Mouse (Mus musculus) hindbrain, embryonic 13.5 days (tissue): ENCODE measurements around the gene Sec31a. TPM values are rescaled to one million over a fixed set of nuclear protein-coding genes. Genes with fewer than 3 reads are reported as not detected.

Source experiments
- ATAC-seq: fragments of 200-750 bp; cut with Nextera tagmentation; 2 replicates; pipeline ENCODE4 v1.8.0; 2017; ENCODE audit warnings: moderate TSS enrichment; ENCODE audit not compliant: low FRiP score
- H3K27ac ChIP-seq: fragments of 300-500 bp; sonication (generic); 2 replicates; pipeline ENCODE4 v1.5.1; 2015; ENCODE audit warnings: inconsistent platforms, mild to moderate bottlenecking, moderate library complexity
- H3K27me3 ChIP-seq: fragments of 300-500 bp; sonication (generic); 2 replicates; pipeline ENCODE4 v1.6.1; 2015; ENCODE audit warnings: mild to moderate bottlenecking, inconsistent platforms
- H3K36me3 ChIP-seq: fragments of 300-500 bp; sonication (generic); 2 replicates; pipeline ENCODE4 v1.6.1; 2015; ENCODE audit warnings: mild to moderate bottlenecking, inconsistent platforms
- H3K4me1 ChIP-seq: fragments of 300-500 bp; sonication (generic); replicated peaks from 2 replicates; pipeline ENCODE4 v1.6.1; 2015; ENCODE audit warnings: inconsistent platforms
- H3K4me2 ChIP-seq: fragments of 300-500 bp; sonication (generic); 2 replicates; pipeline ENCODE4 v1.6.1; 2015; ENCODE audit warnings: inconsistent platforms, mild to moderate bottlenecking, moderate library complexity
- H3K4me3 ChIP-seq: fragments of 300-500 bp; sonication (generic); 2 replicates; pipeline ENCODE4 v1.5.1; 2015; ENCODE audit warnings: mild to moderate bottlenecking, inconsistent platforms
- H3K9ac ChIP-seq: fragments of 300-500 bp; sonication (generic); 2 replicates; pipeline ENCODE4 v1.6.1; 2015; ENCODE audit warnings: mild to moderate bottlenecking, inconsistent platforms
- H3K9me3 ChIP-seq: fragments of 300-500 bp; sonication (generic); 2 replicates; pipeline ENCODE4 v1.6.1; 2016; ENCODE audit warnings: inconsistent platforms
- WGBS: fragments of 180-500 bp; shearing (Covaris S2); methylation state at CpG from one replicate; pipeline ENCODE4 v1.1.7; 2015; 5-methylcytosine and 5-hydroxymethylcytosine counted together
- polyA plus RNA-seq: library from polyadenylated mRNA; unstranded; fragments of >200 nt; fragmentation: Nextera tagmentation; extraction: Ambion mirVana; gene quantifications from 2 replicates; pipeline ENCODE4 v1.2.1, GENCODE M21; 2015

The Sec31a gene
- polyA plus RNA-seq, 1 experiment from 2014 or later, result 95.9 TPM

DNA sequence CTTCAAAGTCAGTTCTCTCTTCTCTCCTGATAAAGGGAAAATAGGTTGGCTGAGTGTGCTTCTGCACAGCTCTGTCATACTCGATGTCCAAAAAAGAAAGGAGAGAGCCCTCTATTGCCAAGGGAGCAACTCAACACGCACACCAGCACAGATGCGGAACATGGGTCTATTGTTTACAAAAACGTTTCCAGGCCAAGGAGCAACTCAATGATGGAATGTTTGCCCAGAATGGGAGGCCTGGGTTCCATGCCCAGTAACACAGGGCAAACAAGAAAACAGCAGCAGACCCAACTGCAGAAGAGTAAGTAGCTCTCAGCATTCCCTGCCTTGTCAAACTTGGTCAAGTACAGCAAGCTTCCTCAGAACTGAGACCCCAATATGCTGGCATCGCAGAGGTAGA, 47.5 kb downstream of the Sec31a start:
- ATAC-seq, result no peak
- Histone ChIP-seq H3K9ac (no peak overlapping the region), H3K9me3 (no peaks in the 10 kb centered on the region), H3K4me2 (no peak overlapping the region), H3K4me3 (no peak overlapping the region), H3K4me1 (no peaks in the 10 kb centered on the region), H3K27me3 (no peaks in the 10 kb centered on the region), H3K36me3 (peaks cover 84% of the 10 kb centered on the region), H3K27ac (no peak overlapping the region)
- 72% methylated on average over 5 of the region's 5 CpGs for WGBS

DNA sequence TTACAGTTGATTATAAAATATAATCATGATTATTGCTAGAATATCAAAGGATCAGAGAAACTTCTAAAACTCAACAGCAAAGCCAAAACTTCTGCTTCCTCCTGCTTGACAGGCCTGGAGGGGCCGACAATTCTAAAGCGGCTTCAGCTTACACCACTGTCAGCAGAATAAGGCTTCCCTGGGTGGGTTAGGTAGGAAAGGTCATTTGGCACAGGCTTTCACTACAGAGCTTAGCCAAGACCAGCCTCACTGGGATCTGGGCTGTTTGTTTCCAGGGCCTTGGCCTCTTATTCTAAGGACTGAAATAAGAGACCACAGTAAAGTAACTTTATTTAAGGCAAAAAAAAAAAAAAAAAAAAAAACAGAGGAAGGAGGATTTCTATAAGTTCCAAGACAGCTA, 49.0 kb downstream of the Sec31a start:
- H3K4me3 ChIP-seq, result no peak overlapping the region
- peaks cover 86% of the 10 kb centered on the region for H3K36me3 ChIP-seq
- 92% methylated on average over 2 of the region's 2 CpGs for WGBS
- H3K4me2 ChIP-seq, result no peak overlapping the region
- no peaks in the 10 kb centered on the region for H3K9me3 ChIP-seq
- H3K4me1 ChIP-seq, result no peaks in the 10 kb centered on the region
- no peaks in the 10 kb centered on the region for H3K27me3 ChIP-seq
- no peak for ATAC-seq
- no peak overlapping the region for H3K27ac ChIP-seq
- H3K9ac ChIP-seq, result no peak overlapping the region

DNA sequence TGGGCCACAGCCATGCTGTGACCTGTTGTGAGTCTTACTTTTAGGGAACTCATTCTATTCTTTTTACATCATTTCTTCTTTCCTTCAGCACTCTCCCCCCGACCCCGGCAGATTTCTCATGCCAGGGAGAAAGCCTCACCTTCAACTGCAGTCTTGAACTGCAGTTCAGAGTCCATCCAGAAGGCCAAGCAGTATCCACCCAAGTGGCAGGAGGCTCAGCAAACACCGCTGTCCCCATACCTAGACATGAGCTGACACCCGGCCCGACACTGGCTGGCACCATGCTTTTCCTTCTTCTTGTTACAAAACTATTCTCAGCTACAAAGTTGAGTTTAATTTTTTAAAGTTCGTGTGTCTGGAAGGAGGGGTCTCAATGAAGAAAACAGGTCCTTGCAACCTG, 55.7 kb downstream of the Sec31a start:
- ATAC-seq, result no peak
- H3K27me3 ChIP-seq, result no peaks in the 10 kb centered on the region
- no peak overlapping the region for H3K27ac ChIP-seq
- no peaks in the 10 kb centered on the region for H3K9me3 ChIP-seq
- peaks cover 8% of the 10 kb centered on the region for H3K4me1 ChIP-seq
- H3K36me3 ChIP-seq, result peaks cover 52% of the 10 kb centered on the region
- H3K4me2 ChIP-seq, result no peak overlapping the region
- H3K4me3 ChIP-seq, result no peak overlapping the region
- 91% methylated on average over 6 of the region's 6 CpGs for WGBS
- H3K9ac ChIP-seq, result no peak overlapping the region

DNA sequence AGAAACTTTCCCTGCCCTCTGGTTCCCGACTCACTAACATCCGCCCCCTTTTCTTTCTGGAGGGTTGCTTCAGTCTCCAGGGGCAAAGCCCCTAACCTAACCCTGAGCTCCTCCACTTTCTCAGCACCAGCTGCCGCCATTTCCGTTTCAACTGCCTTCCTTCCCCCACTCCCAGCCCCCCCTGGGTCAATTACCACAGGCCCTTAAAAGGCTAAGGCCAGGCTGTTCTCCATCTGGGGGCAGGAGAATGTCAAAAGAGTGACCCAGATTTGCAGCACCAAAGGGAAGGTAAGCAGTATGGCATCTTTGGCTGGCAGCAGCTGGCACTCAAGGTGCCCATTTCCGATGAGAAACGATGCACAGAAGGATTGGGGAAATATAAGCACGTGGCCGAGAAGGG, 57.7 kb downstream of the Sec31a start:
- Histone ChIP-seq H3K27ac (no peak overlapping the region), H3K4me2 (no peak overlapping the region), H3K4me1 (peaks cover 10% of the 10 kb centered on the region), H3K27me3 (no peaks in the 10 kb centered on the region), H3K4me3 (no peak overlapping the region), H3K36me3 (peaks cover 33% of the 10 kb centered on the region), H3K9me3 (no peaks in the 10 kb centered on the region), H3K9ac (no peak overlapping the region)
- WGBS, result 47% methylated on average over 8 of the region's 8 CpGs
- no peak for ATAC-seq

DNA sequence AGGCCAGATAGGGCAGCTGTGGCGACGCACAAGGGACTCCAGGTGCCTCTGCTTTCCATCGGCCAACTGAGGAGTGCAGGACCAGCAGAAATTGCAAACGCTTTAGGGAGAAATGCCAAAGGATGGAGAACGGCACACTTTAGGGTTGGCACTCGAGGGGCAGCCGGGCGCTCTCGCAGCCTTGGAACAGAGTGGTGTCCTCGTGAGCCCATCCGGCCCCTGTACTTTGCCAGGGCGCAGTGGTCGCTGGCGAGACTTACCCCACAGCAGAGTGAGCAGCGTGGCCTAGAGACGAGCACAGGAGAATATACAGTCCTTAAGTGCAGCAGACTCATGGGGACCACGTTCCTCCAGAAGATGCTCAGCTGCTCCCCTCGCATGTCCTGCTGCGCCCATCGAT, 61.4 kb downstream of the Sec31a start:
- WGBS, result 94% methylated on average over 20 of the region's 20 CpGs
- Histone ChIP-seq H3K4me3 (no peak overlapping the region), H3K9me3 (no peaks in the 10 kb centered on the region), H3K4me1 (peaks cover 22% of the 10 kb centered on the region), H3K36me3 (no peaks in the 10 kb centered on the region), H3K27me3 (no peaks in the 10 kb centered on the region), H3K9ac (no peak overlapping the region), H3K4me2 (no peak overlapping the region), H3K27ac (no peak overlapping the region)
- no peak for ATAC-seq

DNA sequence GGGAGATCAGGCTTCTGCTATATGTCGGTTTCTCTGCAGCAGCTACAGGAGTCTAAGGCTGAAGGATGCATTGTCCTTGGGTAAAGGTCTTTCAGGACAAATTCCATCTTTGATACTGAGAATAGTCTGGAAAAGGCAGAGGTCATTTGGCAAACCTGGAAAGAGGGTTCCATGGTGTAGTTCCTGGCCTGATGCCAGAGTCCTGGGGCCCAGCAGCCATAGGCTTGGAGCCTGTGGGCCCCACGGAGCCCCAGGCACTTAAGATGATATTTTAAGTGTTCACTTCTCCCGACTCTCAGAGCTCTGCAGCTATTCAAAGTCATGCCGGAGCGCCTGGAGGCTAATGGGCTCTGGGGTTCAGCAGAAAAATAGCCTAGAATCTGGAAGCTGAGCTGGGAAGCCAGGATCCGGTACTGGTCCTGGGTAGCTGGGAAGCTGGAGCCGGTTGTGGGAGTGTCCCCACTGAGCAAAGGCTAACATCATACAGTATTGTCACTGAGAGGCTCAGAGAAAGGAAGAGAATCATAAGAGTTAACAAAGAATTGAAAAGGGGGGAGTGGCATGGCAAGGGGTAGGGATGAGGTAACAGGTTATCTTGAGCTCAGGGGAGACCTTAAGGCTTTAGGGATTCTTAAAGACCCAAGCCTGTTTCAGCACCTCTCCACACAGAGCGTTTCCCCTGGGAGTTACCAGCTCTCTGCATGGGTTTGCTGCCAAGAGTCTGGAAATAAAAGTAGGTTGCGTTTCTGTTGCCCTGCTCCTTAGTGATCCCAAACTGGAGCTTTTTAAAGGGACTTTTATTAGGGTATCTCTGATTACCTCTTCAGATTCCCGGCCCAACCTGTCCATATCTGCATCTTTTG, 62.8 kb downstream of the Sec31a start:
- ATAC-seq, result no peak
- Histone ChIP-seq H3K9me3 (no peaks in the 10 kb centered on the region), H3K27ac (peak overlapping the region; percentile 40; the same call in 1 of the 2 replicates), H3K4me1 (peaks cover 20% of the 10 kb centered on the region), H3K4me2 (no peak overlapping the region), H3K4me3 (no peak overlapping the region), H3K36me3 (no peaks in the 10 kb centered on the region), H3K9ac (no peak overlapping the region), H3K27me3 (no peaks in the 10 kb centered on the region)
- 67% methylated on average over 10 of the region's 10 CpGs for WGBS

DNA sequence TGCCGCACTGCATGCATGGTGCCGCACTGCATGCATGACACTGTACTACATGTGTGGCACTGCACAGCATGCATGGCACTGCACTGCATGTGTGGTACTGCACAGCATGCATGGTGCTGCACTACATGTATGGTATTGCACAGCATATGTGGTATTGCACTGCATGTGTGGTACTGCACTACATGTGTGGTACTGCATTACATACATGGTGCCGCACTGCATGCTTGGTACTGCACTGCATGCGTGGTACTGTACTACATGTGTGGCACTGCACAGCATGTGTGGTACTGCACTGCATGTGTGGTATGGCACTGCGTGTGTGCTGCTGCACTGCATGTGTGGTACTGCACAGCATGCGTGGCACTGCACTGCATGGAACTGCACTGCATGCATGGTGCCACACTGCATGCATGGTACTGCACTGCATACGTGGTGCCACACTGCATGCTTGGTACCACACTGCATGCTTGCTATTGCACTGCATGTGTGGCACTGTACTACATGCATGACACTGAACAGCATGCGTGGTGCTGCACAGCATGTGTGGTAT, 65.1 kb downstream of the Sec31a start:
- no peak overlapping the region for H3K9ac ChIP-seq
- peak; percentile 53 for ATAC-seq

DNA sequence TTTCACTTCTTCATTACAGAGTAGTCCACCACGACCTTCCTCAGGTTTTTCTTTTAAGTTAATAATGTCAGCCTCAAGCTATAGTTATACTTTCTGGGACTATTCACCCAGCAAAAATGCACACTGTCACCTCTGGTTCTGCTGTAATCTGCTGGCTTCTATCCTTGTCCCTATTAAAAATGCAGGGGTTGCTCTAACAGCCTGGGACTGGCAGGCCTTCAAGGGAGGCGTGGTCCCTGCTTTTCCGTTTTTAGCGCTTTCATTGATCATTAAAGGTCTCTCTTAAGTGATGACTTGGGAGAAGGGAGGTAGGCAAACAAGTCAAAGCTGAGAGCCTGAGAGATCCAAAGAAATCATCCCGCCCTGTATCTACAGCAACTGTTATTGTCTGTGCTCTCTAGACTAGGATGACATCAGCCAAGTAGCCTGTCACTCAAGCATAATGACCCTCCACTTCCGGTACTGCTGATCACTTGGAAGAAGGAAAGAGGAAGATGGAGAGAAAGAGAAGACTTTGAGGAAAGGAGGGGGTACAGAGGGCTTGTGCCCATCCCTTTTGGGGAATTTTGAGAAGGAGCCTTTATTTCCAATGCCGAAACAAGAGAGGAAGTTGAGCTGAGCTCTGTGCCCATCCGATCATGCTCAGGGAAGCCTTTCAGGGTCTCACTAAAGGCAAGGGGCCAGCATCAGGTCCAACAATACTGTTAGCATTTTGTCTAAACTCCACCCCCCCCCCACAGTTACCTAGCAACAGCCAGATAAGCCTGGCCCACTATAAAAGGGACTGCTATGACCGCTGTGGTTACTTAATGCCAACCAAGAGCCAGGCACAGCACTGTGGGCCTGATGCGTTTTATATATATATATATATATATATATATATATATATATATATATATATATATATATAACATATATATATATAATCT, 66.5 kb downstream of the Sec31a start:
- H3K9me3 ChIP-seq, result no peaks in the 10 kb centered on the region
- H3K36me3 ChIP-seq, result no peaks in the 10 kb centered on the region
- no peak overlapping the region for H3K4me2 ChIP-seq
- peak overlapping the region; percentile 62 for H3K27ac ChIP-seq
- WGBS, result 57% methylated on average over 10 of the region's 10 CpGs
- ATAC-seq, result peak; percentile 67
- peaks cover 19% of the 10 kb centered on the region for H3K4me1 ChIP-seq
- no peak overlapping the region for H3K9ac ChIP-seq
- H3K4me3 ChIP-seq, result no peak overlapping the region
- H3K27me3 ChIP-seq, result no peaks in the 10 kb centered on the region

More for the DNA sequence above, 65.1 kb downstream of the Sec31a start:
- H3K27me3 ChIP-seq, result no peaks in the 10 kb centered on the region
- no peak overlapping the region for H3K4me2 ChIP-seq
- 96% methylated on average over 8 of the region's 8 CpGs for WGBS
- H3K4me3 ChIP-seq, result no peak overlapping the region
- H3K4me1 ChIP-seq, result peaks cover 19% of the 10 kb centered on the region
- H3K36me3 ChIP-seq, result no peaks in the 10 kb centered on the region
- no peaks in the 10 kb centered on the region for H3K9me3 ChIP-seq
- no peak overlapping the region for H3K27ac ChIP-seq

DNA sequence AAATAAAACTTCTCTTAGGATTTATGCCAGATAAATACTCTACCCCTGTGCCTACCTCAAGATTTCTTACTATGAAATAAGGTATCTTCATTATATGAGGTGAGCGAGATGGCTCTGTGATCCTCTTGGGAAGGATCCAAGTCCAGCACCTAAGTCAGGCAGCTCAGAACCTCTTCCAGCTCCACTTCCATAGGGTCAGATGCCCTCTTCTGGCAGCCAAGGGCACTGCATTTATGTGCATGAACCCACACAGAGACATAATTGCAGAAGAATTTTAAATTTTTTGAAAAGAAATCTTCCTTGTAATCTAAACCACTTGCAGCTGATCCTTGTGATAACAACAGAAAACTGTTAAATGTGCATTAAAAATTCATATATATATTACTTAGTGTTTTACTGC, 70.9 kb downstream of the Sec31a start:
- no peaks in the 10 kb centered on the region for H3K27me3 ChIP-seq

DNA sequence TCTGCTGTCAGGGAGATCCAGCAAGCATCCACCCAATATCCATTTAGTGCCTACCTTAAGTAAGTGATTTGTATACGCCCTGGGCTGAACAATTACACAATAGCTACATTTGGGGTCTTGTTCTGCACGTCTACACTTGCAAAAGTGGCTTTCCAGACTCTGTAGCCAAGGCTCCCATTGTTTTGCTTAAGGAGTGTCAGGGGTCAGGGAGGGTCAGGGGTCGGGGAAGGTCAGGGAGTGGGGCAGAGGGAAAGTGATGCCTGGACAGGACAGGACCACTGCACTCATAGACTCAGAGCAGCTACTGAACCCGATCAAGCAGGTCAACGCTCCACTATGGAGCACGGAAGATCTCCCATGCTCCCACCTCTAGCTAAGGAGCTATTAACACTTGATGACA, 72.9 kb downstream of the Sec31a start:
- Histone ChIP-seq H3K27ac (no peak overlapping the region), H3K9me3 (no peaks in the 10 kb centered on the region), H3K27me3 (no peaks in the 10 kb centered on the region), H3K9ac (no peak overlapping the region), H3K36me3 (no peaks in the 10 kb centered on the region), H3K4me1 (no peaks in the 10 kb centered on the region), H3K4me2 (no peak overlapping the region), H3K4me3 (no peak overlapping the region)
- 30% methylated on average over 6 of the region's 6 CpGs for WGBS
- no peak for ATAC-seq

More for the DNA sequence above, 70.9 kb downstream of the Sec31a start:
- no peak for ATAC-seq
- WGBS, result 89% methylated on average over 1 of the region's 1 CpGs
- Histone ChIP-seq H3K27ac (no peak overlapping the region), H3K9me3 (no peaks in the 10 kb centered on the region), H3K4me3 (no peak overlapping the region), H3K4me1 (peaks cover 7% of the 10 kb centered on the region), H3K4me2 (no peak overlapping the region), H3K9ac (no peak overlapping the region), H3K36me3 (no peaks in the 10 kb centered on the region)

DNA sequence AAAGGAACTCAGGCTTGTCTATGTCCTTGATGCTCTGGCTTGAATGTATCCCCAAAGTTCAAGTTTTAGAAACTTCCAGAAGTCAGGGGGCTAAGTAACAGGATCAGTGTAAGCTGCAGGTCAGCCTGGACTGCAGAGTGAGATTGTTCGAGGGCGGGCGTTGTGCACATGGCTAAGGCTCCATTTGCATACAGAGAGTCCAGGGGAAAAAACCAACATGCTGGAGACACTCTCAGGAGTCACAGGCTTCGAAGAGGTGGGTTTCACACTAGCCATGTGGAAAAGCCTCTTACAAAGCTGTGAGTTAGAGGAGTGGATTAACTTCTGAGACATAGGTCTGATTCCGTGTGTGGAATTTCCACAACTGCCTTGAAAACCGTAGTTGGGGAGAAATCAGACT, 73.6 kb downstream of the Sec31a start:
- Histone ChIP-seq H3K27ac (no peak overlapping the region), H3K9me3 (no peaks in the 10 kb centered on the region), H3K4me3 (no peak overlapping the region), H3K36me3 (no peaks in the 10 kb centered on the region), H3K9ac (no peak overlapping the region), H3K4me2 (no peak overlapping the region), H3K4me1 (no peaks in the 10 kb centered on the region), H3K27me3 (no peaks in the 10 kb centered on the region)
- ATAC-seq, result no peak
- WGBS, result 88% methylated on average over 6 of the region's 6 CpGs

DNA sequence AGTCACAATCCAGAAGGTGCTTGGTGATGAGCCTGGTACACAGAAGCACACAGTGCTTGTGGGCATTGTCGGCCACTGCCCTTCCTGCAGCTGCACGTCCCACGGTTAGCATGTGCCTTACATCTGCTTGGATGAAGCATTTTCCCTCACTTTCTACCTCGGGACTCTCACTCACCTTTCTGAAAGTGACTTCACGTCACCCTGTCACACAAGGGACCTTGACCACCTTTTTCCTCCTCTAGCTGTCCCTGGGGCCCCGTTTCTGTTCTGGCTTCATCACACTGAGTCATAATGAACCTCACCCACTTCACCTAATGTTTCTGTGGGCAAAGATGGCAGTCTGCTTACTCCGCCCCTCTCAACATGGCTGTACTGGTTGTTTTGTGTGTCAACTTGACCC, 75.0 kb downstream of the Sec31a start:
- Histone ChIP-seq H3K27me3 (no peaks in the 10 kb centered on the region), H3K9me3 (no peaks in the 10 kb centered on the region), H3K27ac (no peak overlapping the region), H3K36me3 (no peaks in the 10 kb centered on the region), H3K4me1 (no peaks in the 10 kb centered on the region), H3K9ac (no peak overlapping the region), H3K4me2 (no peak overlapping the region), H3K4me3 (no peak overlapping the region)
- ATAC-seq, result no peak
- WGBS, result 91% methylated on average over 7 of the region's 7 CpGs
